Mouse (Mus musculus) limb, embryonic 15.5 days (tissue): ENCODE data around the gene Pgbd5. TPM values are rescaled to one million over a fixed set of nuclear protein-coding genes. Genes with fewer than 3 reads are reported as not detected.

Experiments
- ATAC-seq: fragments of 200-750 bp; cut with Nextera tagmentation; 2 replicates; pipeline ENCODE4 v1.8.0; 2017; ENCODE audit warnings: low read depth, moderate TSS enrichment; ENCODE audit not compliant: insufficient number of reproducible peaks, low FRiP score, low TSS enrichment
- H3K27ac ChIP-seq: fragments of 300-500 bp; sonication (generic); 2 replicates; pipeline ENCODE4 v1.5.1; 2015; ENCODE audit warnings: moderate library complexity, mild to moderate bottlenecking, inconsistent platforms
- H3K27me3 ChIP-seq: fragments of 300-500 bp; sonication (generic); 2 replicates; pipeline ENCODE4 v1.6.1; 2015; ENCODE audit warnings: inconsistent platforms
- H3K36me3 ChIP-seq: fragments of 300-500 bp; sonication (generic); 2 replicates; pipeline ENCODE4 v1.6.1; 2015; ENCODE audit warnings: inconsistent platforms
- H3K4me1 ChIP-seq: fragments of 300-500 bp; sonication (generic); 2 replicates; pipeline ENCODE4 v1.6.1; 2015; ENCODE audit warnings: inconsistent platforms
- H3K4me2 ChIP-seq: fragments of 300-500 bp; sonication (generic); 2 replicates; pipeline ENCODE4 v1.6.1; 2015; ENCODE audit warnings: mild to moderate bottlenecking, inconsistent platforms
- H3K4me3 ChIP-seq: fragments of 300-500 bp; sonication (generic); 2 replicates; pipeline ENCODE4 v1.5.1; 2015; ENCODE audit warnings: mild to moderate bottlenecking, inconsistent platforms
- H3K9ac ChIP-seq: fragments of 300-500 bp; sonication (generic); 2 replicates; pipeline ENCODE4 v1.6.1; 2015; ENCODE audit warnings: inconsistent platforms
- H3K9me3 ChIP-seq: fragments of 300-500 bp; sonication (generic); 2 replicates; pipeline ENCODE4 v1.6.1; 2016; ENCODE audit warnings: inconsistent platforms
- WGBS: fragments of 180-500 bp; shearing (Covaris S2); methylation state at CpG from one replicate; pipeline ENCODE4 v1.1.7; 2015; 5-methylcytosine and 5-hydroxymethylcytosine counted together
- polyA plus RNA-seq: library from polyadenylated mRNA; unstranded; fragments of >200 nt; fragmentation: Nextera tagmentation; extraction: Ambion mirVana; gene quantifications from 2 replicates; pipeline ENCODE4 v1.2.1, GENCODE M21; 2015

Gene Pgbd5
- polyA plus RNA-seq, 1 experiment from 2014 or later, result 2.3 TPM

DNA sequence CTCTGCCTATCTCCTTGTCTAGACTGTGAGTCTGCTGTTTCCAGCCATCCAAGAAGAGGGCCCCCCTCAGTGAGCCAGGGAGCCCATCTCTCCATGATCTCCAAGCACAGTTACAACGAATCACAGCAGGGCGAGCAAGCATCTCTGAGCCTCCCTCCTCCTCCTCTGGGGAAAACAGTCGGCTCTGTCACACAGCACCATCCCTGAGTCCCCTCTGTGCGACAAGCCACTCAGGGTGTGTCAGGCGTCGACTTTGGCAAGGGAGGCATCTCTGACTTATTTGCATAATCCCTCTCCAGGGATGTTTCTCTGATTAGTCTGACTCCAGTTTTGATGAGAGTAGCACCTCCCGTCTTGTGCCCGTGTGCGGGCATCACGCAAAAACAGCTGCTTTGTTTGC, 57.2 kb downstream of the Pgbd5 start:
- 70% methylated on average over 10 of the region's 10 CpGs for WGBS
- Histone ChIP-seq H3K27me3 (no peaks in the 10 kb centered on the region), H3K9me3 (no peaks in the 10 kb centered on the region), H3K27ac (no peak overlapping the region), H3K36me3 (0 out of 2 replicates have a peak, but pooled peaks cover 2% of the 10 kb centered on the region), H3K4me3 (no peak overlapping the region), H3K4me2 (no peak overlapping the region), H3K9ac (no peak overlapping the region), H3K4me1 (no peaks in the 10 kb centered on the region)
- ATAC-seq, result no peak

DNA sequence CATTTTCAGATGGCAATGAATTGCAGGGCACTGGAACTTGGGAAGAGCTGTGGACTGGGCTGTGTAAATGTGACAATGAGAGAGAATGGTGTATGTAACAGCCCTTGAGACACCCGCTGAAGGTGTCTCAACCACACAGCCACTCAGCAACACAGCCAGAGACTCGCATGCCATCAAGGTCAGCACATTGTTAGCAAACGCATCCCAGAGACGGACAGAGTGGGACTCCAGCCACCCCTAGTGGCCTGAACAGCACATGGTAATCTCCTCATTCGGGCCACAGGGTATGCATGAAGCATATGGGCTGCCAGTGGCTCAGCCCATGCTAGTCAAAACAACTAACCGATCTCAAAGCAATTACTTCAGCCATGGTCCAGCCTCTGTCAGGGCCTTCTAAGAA, 60.2 kb downstream of the Pgbd5 start:
- Histone ChIP-seq H3K4me3 (no peak overlapping the region), H3K4me1 (no peaks in the 10 kb centered on the region), H3K9me3 (no peaks in the 10 kb centered on the region), H3K27me3 (no peaks in the 10 kb centered on the region), H3K27ac (no peak overlapping the region), H3K36me3 (0 out of 2 replicates have a peak, but pooled peaks cover 2% of the 10 kb centered on the region), H3K4me2 (no peak overlapping the region), H3K9ac (no peak overlapping the region)
- no peak for ATAC-seq
- WGBS, result 67% methylated on average over 6 of the region's 6 CpGs

DNA sequence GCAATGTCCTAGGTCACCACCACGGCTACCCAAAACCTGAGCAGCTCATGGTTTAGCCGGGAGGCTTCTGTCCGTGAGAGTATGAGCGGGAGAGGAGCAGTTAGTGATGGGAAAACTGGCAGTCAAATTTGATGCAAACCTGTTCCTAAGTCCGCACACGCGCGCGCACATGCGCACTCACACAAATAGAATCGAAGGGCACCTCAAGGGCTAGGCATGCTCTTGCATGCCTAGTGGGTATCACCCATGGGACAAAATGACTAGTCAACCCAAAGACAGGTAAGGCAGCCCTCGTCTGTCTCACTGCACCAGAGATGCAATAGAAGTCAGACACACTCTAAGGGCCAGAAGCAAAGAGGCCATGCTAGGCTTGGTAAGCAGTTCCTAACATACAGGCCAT, 63.1 kb downstream of the Pgbd5 start:
- Histone ChIP-seq H3K27me3 (no peaks in the 10 kb centered on the region), H3K27ac (no peak overlapping the region), H3K4me3 (no peak overlapping the region), H3K4me1 (no peaks in the 10 kb centered on the region), H3K4me2 (no peak overlapping the region), H3K9ac (no peak overlapping the region), H3K36me3 (no peaks in the 10 kb centered on the region), H3K9me3 (no peaks in the 10 kb centered on the region)
- 89% methylated on average over 12 of the region's 12 CpGs for WGBS
- ATAC-seq, result no peak

DNA sequence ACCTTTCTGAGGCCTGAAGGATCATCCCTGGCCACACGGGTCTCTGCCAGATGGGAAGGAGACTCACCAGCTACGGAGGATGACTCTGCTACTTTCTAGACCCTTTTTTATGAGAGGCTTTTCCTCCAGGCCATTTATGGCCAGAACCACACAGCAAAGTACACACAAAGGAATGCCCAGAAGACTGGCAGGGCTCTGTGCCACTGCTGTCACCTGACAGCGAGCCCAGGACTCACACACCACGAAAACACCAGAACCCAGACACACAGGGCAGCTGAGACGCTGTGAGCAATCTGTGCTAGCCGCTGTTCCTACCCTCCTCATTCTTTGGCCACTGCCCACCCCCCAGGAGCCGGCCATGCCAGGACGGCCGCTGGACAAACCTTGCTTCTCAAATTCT, 63.7 kb downstream of the Pgbd5 start:
- 79% methylated on average over 9 of the region's 9 CpGs for WGBS
- H3K36me3 ChIP-seq, result no peaks in the 10 kb centered on the region
- no peak for ATAC-seq
- H3K4me3 ChIP-seq, result no peak overlapping the region
- no peaks in the 10 kb centered on the region for H3K27me3 ChIP-seq
- H3K4me2 ChIP-seq, result no peak overlapping the region
- H3K9me3 ChIP-seq, result no peaks in the 10 kb centered on the region
- H3K9ac ChIP-seq, result no peak overlapping the region
- no peaks in the 10 kb centered on the region for H3K4me1 ChIP-seq
- H3K27ac ChIP-seq, result no peak overlapping the region

DNA sequence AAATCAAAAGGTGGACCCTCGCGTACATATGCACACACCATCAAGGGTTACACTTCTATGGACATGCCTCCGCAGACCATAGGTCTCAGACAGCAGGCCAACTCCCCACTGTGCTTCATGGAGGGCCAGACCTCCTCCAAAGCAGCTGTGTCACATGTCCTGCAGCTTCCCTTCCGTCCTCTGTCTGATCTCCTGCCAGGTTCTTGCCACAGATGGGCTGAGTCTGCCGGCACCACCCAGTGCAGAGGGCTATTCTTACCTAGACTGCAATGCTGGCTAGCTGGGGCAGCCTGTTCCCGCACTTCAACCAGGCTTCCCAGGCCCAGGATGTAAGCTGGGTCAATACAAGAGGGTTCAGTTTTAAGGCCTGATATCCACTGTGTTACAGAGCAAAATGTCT, 64.3 kb downstream of the Pgbd5 start:
- no peaks in the 10 kb centered on the region for H3K9me3 ChIP-seq
- H3K4me1 ChIP-seq, result no peaks in the 10 kb centered on the region
- no peak overlapping the region for H3K27ac ChIP-seq
- no peak for ATAC-seq
- H3K36me3 ChIP-seq, result no peaks in the 10 kb centered on the region
- no peak overlapping the region for H3K4me3 ChIP-seq
- no peak overlapping the region for H3K9ac ChIP-seq
- 71% methylated on average over 6 of the region's 6 CpGs for WGBS
- no peak overlapping the region for H3K4me2 ChIP-seq
- no peaks in the 10 kb centered on the region for H3K27me3 ChIP-seq

DNA sequence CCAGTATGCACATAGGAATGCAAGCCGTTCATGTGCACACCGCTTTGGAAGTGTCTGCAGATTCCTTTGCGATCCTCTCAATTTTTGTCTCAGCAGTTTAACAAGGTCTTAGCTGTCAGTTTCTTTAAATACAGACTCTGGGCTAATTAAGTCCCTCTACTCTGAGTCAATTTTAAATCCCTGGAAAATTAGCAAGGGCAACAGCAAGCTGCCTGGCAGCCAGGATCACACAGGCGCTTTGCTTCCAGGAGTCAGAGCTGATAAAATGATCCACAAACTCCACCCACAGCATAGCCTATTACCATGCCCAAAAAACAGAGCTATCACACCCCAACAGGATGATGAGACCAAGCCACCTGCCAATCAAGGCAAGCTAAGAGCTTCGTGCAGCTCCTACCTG, 65.7 kb downstream of the Pgbd5 start:
- 81% methylated on average over 5 of the region's 5 CpGs for WGBS
- H3K4me3 ChIP-seq, result no peak overlapping the region
- H3K9me3 ChIP-seq, result no peaks in the 10 kb centered on the region
- no peaks in the 10 kb centered on the region for H3K27me3 ChIP-seq
- ATAC-seq, result no peak
- no peak overlapping the region for H3K9ac ChIP-seq
- no peak overlapping the region for H3K27ac ChIP-seq
- H3K36me3 ChIP-seq, result no peaks in the 10 kb centered on the region
- H3K4me2 ChIP-seq, result no peak overlapping the region
- no peaks in the 10 kb centered on the region for H3K4me1 ChIP-seq

DNA sequence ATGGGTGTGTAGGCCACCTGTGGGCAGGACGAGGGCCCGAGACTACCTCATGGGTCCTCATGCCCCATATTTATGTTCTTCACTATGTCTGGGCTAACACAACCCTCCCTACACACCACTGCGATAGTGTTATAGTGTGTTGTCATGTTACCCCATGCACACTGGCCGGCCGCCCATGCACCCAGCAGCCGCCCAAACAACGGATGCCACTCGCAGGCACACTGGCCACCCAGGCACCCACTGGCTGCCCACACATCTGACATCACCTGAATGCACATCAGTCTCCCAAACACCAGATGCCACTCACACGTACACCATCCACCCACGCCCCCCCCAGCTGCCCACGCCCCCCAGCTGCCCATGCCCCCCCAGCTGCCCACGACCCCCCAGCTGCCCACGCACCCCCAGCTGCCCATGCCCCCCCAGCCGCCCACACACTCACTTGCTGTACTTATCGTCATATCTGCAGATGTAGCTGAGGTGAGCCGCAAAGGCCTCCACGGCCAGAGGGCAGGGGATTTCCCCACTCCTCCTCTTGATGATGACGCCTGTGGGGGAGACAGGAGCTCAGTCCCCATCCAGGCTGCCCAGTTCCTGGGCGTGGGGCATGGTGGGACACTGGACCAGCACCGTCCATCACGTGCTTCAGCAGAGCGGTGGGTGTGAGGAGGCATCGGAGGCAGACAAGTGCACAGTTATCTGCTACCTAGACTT, 67.9 kb downstream of the Pgbd5 start:
- no peaks in the 10 kb centered on the region; the same call in 1 of the 2 replicates for H3K36me3 ChIP-seq
- H3K4me3 ChIP-seq, result no peak overlapping the region
- no peaks in the 10 kb centered on the region for H3K4me1 ChIP-seq
- no peaks in the 10 kb centered on the region for H3K9me3 ChIP-seq
- H3K27me3 ChIP-seq, result no peaks in the 10 kb centered on the region
- no peak overlapping the region for H3K9ac ChIP-seq
- ATAC-seq, result no peak
- H3K4me2 ChIP-seq, result no peak overlapping the region
- no peak overlapping the region for H3K27ac ChIP-seq
- 84% methylated on average over 21 of the region's 23 CpGs for WGBS

DNA sequence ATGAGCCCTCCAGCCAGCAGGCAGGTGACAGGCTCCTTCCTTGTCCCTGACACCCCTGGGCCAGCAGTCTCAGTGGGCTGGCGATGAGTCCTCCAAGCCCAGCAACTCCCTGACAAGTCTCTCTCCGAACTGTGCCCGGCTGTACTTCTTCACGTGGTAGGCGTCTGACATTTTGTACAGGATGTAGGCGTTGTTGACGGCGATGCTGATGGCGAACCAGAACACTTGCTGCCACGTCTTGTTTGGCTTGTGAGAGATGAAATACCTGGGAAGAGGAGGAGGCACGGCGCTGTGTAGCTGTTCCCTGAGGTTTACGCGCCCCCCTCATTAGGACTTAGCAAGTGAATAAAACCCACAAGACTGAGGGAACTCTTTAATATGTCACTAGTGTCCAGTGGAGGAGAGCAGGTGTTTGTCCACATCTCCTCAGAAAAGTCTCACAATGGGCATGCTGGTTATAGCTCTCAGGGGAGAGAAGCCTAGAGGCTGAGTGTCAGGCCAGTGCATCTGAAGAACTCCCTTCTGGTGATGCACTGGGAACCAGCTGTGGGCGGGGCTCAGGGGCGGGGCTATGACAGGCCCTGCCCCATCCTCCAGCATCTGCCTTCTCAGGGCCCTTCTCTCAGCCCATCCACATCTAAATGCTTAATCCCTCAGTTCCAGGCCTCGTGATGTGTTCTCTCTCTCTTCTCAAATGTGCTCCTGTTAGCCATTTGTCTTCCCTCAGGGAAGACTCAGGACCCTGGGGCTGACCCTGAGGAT, 68.9 kb downstream of the Pgbd5 start:
- no peak for ATAC-seq
- no peaks in the 10 kb centered on the region for H3K27me3 ChIP-seq

DNA sequence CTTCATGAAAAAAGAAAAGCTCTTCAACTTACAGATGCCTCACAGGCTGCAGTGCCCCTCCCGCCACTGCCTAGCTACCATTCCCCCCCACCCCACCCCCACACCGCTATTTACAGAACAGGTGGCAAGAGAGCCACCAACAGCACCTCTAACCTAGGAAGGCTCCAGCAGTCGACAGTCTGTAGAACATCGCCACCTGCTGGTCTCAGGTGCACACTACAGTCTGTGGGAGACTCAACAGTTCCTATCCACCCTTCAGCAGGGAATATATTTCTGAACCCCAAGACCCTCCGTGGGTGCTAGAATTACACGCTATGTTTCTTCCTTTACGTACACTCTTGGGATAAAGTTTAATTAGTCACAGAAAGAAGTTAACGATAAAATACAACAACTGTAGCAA, 71.2 kb downstream of the Pgbd5 start:
- no peak for ATAC-seq
- 12% methylated on average over 8 of the region's 8 CpGs for WGBS

More for the DNA sequence above, 68.9 kb downstream of the Pgbd5 start:
- Histone ChIP-seq H3K9ac (no peak overlapping the region), H3K9me3 (no peaks in the 10 kb centered on the region), H3K36me3 (no peaks in the 10 kb centered on the region; the same call in 1 of the 2 replicates), H3K27ac (no peak overlapping the region), H3K4me2 (no peak overlapping the region), H3K4me1 (no peaks in the 10 kb centered on the region), H3K4me3 (no peak overlapping the region)
- 75% methylated on average over 17 of the region's 17 CpGs for WGBS

DNA sequence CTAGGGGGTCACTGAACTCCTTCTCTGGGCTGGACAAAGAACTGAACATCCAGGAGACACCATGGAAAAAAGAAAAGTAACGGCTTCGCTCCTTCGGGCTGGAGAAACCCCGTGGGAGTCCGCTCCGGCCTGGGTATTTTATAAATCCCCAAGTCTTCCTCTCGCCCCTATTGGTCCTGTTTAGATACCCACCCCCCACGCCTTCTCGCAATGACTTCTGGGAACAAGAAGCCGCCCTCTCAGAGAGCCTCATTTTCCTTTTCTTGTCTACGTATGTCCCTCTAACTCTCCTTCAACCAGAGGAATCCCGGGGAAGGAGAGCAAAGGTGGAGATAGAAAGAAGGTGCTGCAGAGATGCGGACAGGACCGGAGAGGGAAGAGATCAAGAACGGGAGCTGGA, 76.1 kb downstream of the Pgbd5 start:
- H3K4me1 ChIP-seq, result no peaks in the 10 kb centered on the region
- H3K4me3 ChIP-seq, result no peak overlapping the region
- ATAC-seq, result no peak
- no peak overlapping the region for H3K4me2 ChIP-seq
- H3K9ac ChIP-seq, result no peak overlapping the region
- H3K27ac ChIP-seq, result no peak overlapping the region
- H3K27me3 ChIP-seq, result no peaks in the 10 kb centered on the region
- no peaks in the 10 kb centered on the region; the same call in 1 of the 2 replicates for H3K36me3 ChIP-seq
- no peaks in the 10 kb centered on the region for H3K9me3 ChIP-seq
- WGBS, result 91% methylated on average over 15 of the region's 15 CpGs

More for the DNA sequence above, 71.2 kb downstream of the Pgbd5 start:
- no peaks in the 10 kb centered on the region for H3K9me3 ChIP-seq
- no peak overlapping the region for H3K4me2 ChIP-seq
- no peak overlapping the region for H3K9ac ChIP-seq
- no peaks in the 10 kb centered on the region; the same call in 1 of the 2 replicates for H3K36me3 ChIP-seq
- no peaks in the 10 kb centered on the region for H3K27me3 ChIP-seq
- H3K27ac ChIP-seq, result no peak overlapping the region
- H3K4me1 ChIP-seq, result no peaks in the 10 kb centered on the region
- no peak overlapping the region for H3K4me3 ChIP-seq

DNA sequence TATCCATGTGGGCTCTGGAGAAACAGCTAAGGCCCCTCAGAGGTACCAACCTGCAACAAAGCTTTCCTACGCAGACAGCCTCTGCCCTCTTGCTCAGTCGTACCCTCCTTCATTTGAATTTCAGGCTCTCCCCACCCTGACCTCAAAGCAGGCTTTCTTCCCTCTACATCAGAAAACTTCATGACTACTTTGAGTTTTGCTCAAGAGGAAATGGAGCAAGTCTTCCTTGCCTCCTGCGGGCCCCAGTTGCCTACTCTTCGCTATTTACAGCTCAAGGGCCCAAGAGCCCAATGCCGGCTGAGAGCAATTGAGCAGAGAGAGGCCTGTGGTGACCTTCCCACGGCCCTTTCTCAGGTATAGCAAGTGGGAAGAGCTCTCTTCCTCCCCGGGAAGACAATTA, 76.9 kb downstream of the Pgbd5 start:
- Histone ChIP-seq H3K4me3 (no peak overlapping the region), H3K27ac (no peak overlapping the region), H3K4me1 (no peaks in the 10 kb centered on the region), H3K27me3 (no peaks in the 10 kb centered on the region), H3K9me3 (no peaks in the 10 kb centered on the region), H3K9ac (no peak overlapping the region), H3K36me3 (no peaks in the 10 kb centered on the region; the same call in 1 of the 2 replicates), H3K4me2 (no peak overlapping the region)
- WGBS, result 78% methylated on average over 7 of the region's 7 CpGs
- ATAC-seq, result no peak

DNA sequence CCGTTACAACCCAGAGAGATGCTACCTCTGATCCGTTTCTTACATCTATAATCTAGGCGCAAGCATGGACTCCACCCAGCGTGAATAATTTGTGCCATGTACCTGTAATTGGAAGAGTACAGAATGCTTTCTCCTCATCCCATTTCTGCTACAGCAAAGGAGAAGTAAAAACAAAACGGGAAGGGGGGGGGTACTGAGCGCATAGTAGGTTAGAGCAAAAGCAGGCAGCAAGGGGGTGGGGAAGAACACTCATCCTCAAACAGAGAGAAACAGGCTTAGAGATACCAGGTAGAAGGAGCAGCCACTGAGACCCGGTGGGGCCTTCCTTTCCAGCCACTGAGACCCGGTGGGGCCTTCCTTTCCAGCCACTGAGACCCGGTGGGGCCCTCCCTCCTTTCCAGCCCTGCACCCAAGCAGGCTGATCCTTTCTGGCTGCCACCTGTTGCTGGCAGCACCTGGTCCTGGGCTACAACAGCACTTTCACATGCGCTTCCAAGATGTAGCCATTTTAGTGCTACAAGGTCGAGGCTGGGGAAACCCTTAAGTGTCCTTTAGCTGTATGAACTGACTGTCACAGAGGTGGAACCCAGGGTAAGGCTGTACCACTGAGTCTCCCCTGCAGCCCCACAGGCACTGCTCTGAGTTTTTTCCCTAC, 77.6 kb downstream of the Pgbd5 start:
- Histone ChIP-seq H3K9me3 (no peaks in the 10 kb centered on the region), H3K4me2 (no peak overlapping the region), H3K27ac (no peak overlapping the region), H3K4me1 (no peaks in the 10 kb centered on the region), H3K27me3 (no peaks in the 10 kb centered on the region), H3K4me3 (no peak overlapping the region), H3K36me3 (no peaks in the 10 kb centered on the region; the same call in 1 of the 2 replicates), H3K9ac (no peak overlapping the region)
- ATAC-seq, result 0 out of 2 replicates have a peak, but pooled peaks have one; percentile 30
- 72% methylated on average over 11 of the region's 11 CpGs for WGBS
